Mouse (Mus musculus) bone marrow macrophage, adult 2 months (primary cell): ENCODE measurements around the gene Tnfsf18. TPM values are rescaled to one million over a fixed set of nuclear protein-coding genes. Genes with fewer than 3 reads are reported as not detected.
A peak's percentile ranks its signal among the peaks of the same experiment; 100 is the strongest.

Experiments used
- H3K27ac ChIP-seq: 2 replicates; pipeline ENCODE4 v1.5.1; 2012; ENCODE audit warnings: low read depth, low read length; ENCODE audit not compliant: insufficient read depth
- H3K4me1 ChIP-seq: 2 replicates; pipeline ENCODE4 v1.6.1; 2012; ENCODE audit warnings: low read length; ENCODE audit not compliant: control insufficient read depth, insufficient read depth
- H3K4me3 ChIP-seq: 2 replicates; pipeline ENCODE4 v1.5.1; 2012; ENCODE audit warnings: mild to moderate bottlenecking, low read length, moderate library complexity; ENCODE audit not compliant: insufficient read depth
- CTCF ChIP-seq: IDR thresholded peaks from 2 replicates; pipeline ENCODE4 v1.5.1; 2012; ENCODE audit warnings: low read depth, mild to moderate bottlenecking, low read length, moderate library complexity
- POLR2A ChIP-seq: IDR thresholded peaks from 2 replicates; pipeline ENCODE4 v1.6.1; 2012; ENCODE audit warnings: mild to moderate bottlenecking, low read depth, low read length, borderline replicate concordance
- polyA plus RNA-seq: library from polyadenylated mRNA; stranded (reverse); fragments of >200 nt; gene quantifications from 2 replicates; pipeline ENCODE4 v1.2.4, GENCODE M21; 2012; ENCODE audit not compliant: missing spikeins, insufficient read depth, insufficient read length

Tnfsf18 gene
- polyA plus RNA-seq, 1 experiment, result not detected

- TF ChIP-seq CTCF (no peak), POLR2A (no peak)
- Histone ChIP-seq H3K27ac (peak overlapping the region; percentile 71), H3K4me1 (peaks cover 44% of the 10 kb centered on the region), H3K4me3 (no peak overlapping the region)
These were observed 2.6 kb downstream of the Tnfsf18 start for GRCm38 (mm10) chr1:161496866-161497645.

GRCm38 (mm10) chr1:161500114-161500810, 5.8 kb downstream of the Tnfsf18 start:
- H3K27ac ChIP-seq, result peak overlapping the region; percentile 98
- no peak overlapping the region for H3K4me3 ChIP-seq
- TF ChIP-seq CTCF, result no peak
- TF ChIP-seq POLR2A, result no peak
- H3K4me1 ChIP-seq, result peaks cover 29% of the 10 kb centered on the region

- TF ChIP-seq POLR2A (no peak), CTCF (no peak)
- peaks cover 31% of the 10 kb centered on the region for H3K4me1 ChIP-seq
- no peak overlapping the region; the same call in 1 of the 2 replicates for H3K4me3 ChIP-seq
- H3K27ac ChIP-seq, result peak overlapping the region; percentile 98
These were observed 6.3 kb downstream of the Tnfsf18 start for GRCm38 (mm10) chr1:161500811-161501146.

GRCm38 (mm10) chr1:161506317-161506716, 11.9 kb downstream of the Tnfsf18 start:
- Histone ChIP-seq H3K27ac (peak overlapping the region; percentile 8; the same call in 1 of the 2 replicates), H3K4me3 (no peak overlapping the region), H3K4me1 (peaks cover 22% of the 10 kb centered on the region)
- TF ChIP-seq POLR2A (no peak), CTCF (no peak)

GRCm38 (mm10) chr1:161507623-161508047, 13.2 kb downstream of the Tnfsf18 start:
- peaks cover 26% of the 10 kb centered on the region for H3K4me1 ChIP-seq
- TF ChIP-seq POLR2A (no peak), CTCF (no peak)
- no peak overlapping the region for H3K4me3 ChIP-seq
- peak overlapping the region; percentile 72 for H3K27ac ChIP-seq

GRCm38 (mm10) chr1:161517355-161517754, 22.9 kb downstream of the Tnfsf18 start:
- no peak overlapping the region for H3K4me3 ChIP-seq
- TF ChIP-seq POLR2A (no peak), CTCF (no peak)
- peak overlapping the region; percentile 93 for H3K27ac ChIP-seq
- peaks cover 37% of the 10 kb centered on the region for H3K4me1 ChIP-seq

GRCm38 (mm10) chr1:161520223-161520622, 25.8 kb downstream of the Tnfsf18 start:
- Histone ChIP-seq H3K27ac (peak overlapping the region; percentile 97), H3K4me1 (peaks cover 29% of the 10 kb centered on the region), H3K4me3 (peak overlapping the region; percentile 10; the same call in 1 of the 2 replicates)
- TF ChIP-seq CTCF (no peak), POLR2A (no peak)

- TF ChIP-seq POLR2A, result no peak
- no peak for TF ChIP-seq CTCF
- H3K4me1 ChIP-seq, result peaks cover 15% of the 10 kb centered on the region
- no peak overlapping the region for H3K4me3 ChIP-seq
- peak overlapping the region; percentile 91 for H3K27ac ChIP-seq
These were observed 33.7 kb downstream of the Tnfsf18 start for GRCm38 (mm10) chr1:161528173-161528572.

- Histone ChIP-seq H3K27ac (no peak overlapping the region), H3K4me1 (peaks cover 13% of the 10 kb centered on the region), H3K4me3 (no peak overlapping the region)
- TF ChIP-seq POLR2A (no peak), CTCF (no peak)
These were observed 56.2 kb downstream of the Tnfsf18 start for GRCm38 (mm10) chr1:161550596-161551095.

GRCm38 (mm10) chr1:161552098-161552497, 57.6 kb downstream of the Tnfsf18 start:
- H3K4me3 ChIP-seq, result no peak overlapping the region
- H3K27ac ChIP-seq, result no peak overlapping the region
- peaks cover 17% of the 10 kb centered on the region for H3K4me1 ChIP-seq
- TF ChIP-seq POLR2A (no peak), CTCF (no peak)

Other genes with a start within 250 kb of the Tnfsf18 start
- gene Prdx6, start 243.4 kb upstream of the Tnfsf18 start, polyA plus RNA-seq, result 69.5 and 73.7 TPM in 2 replicates
- gene Tnfsf4, start 99.2 kb upstream of the Tnfsf18 start, polyA plus RNA-seq, result not detected in 2 replicates